ENCODE assay signal across 22 mouse cellular contexts in genomic region chr6:83840086-83840485, GRCm38 (mm10). TPM values are rescaled to one million over a fixed set of nuclear protein-coding genes. Genes with fewer than 3 reads are reported as not detected.
DNase-seq lines count a peak whose midpoint lies in the region; ATAC-seq and TF ChIP-seq lines count a peak whose summit lies in the region.
"Had no signal": no experiment of that assay in that cellular context is flagged by ENCODE, and none has a peak within 500 bp of the region (broad histone marks: within the 10 kb centered on the region; RNA-seq: fewer than 3 reads in every experiment).

No protein-coding gene starts in this region.

- H3K4me2 ChIP-seq in lung, embryonic 14.5 days: no peak overlapping the region
- H3K4me2 ChIP-seq in lung, postnatal 0 days (replicated peaks; ENCODE audit: low read depth, low read length): no peak overlapping the region
- H3K4me2 ChIP-seq: embryonic facial prominence, embryonic 13.5 days; forebrain, embryonic 13.5 days; forebrain, embryonic 15.5 days had no signal

- H3K36me3 ChIP-seq in lung, embryonic 14.5 days (ENCODE audit: insufficient read depth): no peaks in the 10 kb centered on the region
- H3K36me3 ChIP-seq in lung, postnatal 0 days (ENCODE audit: insufficient read depth, low read length): no peaks in the 10 kb centered on the region
- H3K36me3 ChIP-seq: embryonic facial prominence, embryonic 13.5 days; forebrain, embryonic 15.5 days; G1E had no signal

- no peaks in the 10 kb centered on the region for H3K9me3 ChIP-seq in lung, embryonic 14.5 days (ENCODE audit: low read depth, low read length)
- H3K9me3 ChIP-seq in lung, postnatal 0 days (ENCODE audit: low read length): no peaks in the 10 kb centered on the region
- H3K9me3 ChIP-seq: embryonic facial prominence, embryonic 13.5 days; forebrain, embryonic 13.5 days; forebrain, embryonic 15.5 days; G1E had no signal

- no peaks in the 10 kb centered on the region for H3K4me1 ChIP-seq in lung, embryonic 14.5 days (ENCODE audit: insufficient read depth)
- H3K4me1 ChIP-seq in lung, postnatal 0 days (ENCODE audit: insufficient read depth, low read depth, low read length): no peaks in the 10 kb centered on the region
- H3K4me1 ChIP-seq: embryonic facial prominence, embryonic 13.5 days; forebrain, embryonic 13.5 days; forebrain, embryonic 15.5 days had no signal

- no peak for TF ChIP-seq EP300 in lung, postnatal 0 days (IDR thresholded peaks at IDR 0.05)

- H3K27me3 ChIP-seq in lung, embryonic 14.5 days (ENCODE audit: insufficient read depth, low read length): no peaks in the 10 kb centered on the region
- no peaks in the 10 kb centered on the region for H3K27me3 ChIP-seq in lung, postnatal 0 days (replicated peaks; ENCODE audit: insufficient read depth, low read length)
- H3K27me3 ChIP-seq: embryonic facial prominence, embryonic 13.5 days; forebrain, embryonic 13.5 days; forebrain, embryonic 15.5 days had no signal

- no peak for TF ChIP-seq CTCF in lung, embryonic 14.5 days (IDR thresholded peaks at IDR 0.05; ENCODE audit: low read depth)
- no peak for TF ChIP-seq CTCF in lung, postnatal 0 days (IDR thresholded peaks at IDR 0.05)

- H3K27ac ChIP-seq in lung, embryonic 14.5 days (ENCODE audit: low read depth): no peak overlapping the region
- no peak overlapping the region for H3K27ac ChIP-seq in lung, postnatal 0 days (ENCODE audit: low read length)
- H3K27ac ChIP-seq: embryonic facial prominence, embryonic 13.5 days; forebrain, embryonic 13.5 days; forebrain, embryonic 15.5 days had no signal

- H3K4me3 ChIP-seq in lung, embryonic 14.5 days (ENCODE audit: low read depth, low read length): no peak overlapping the region
- H3K4me3 ChIP-seq in lung, postnatal 0 days (ENCODE audit: low read depth, low read length): no peak overlapping the region
- H3K4me3 ChIP-seq: embryonic facial prominence, embryonic 13.5 days; forebrain, embryonic 13.5 days; forebrain, embryonic 15.5 days had no signal

- WGBS in lung, embryonic 14.5 days: 68% methylated on average over 6 of the region's 6 CpGs
- WGBS in lung, postnatal 0 days: 61% methylated on average over 6 of the region's 6 CpGs

- H3K9ac ChIP-seq in lung, embryonic 14.5 days: no peak overlapping the region
- H3K9ac ChIP-seq in lung, postnatal 0 days (replicated peaks; ENCODE audit: low read depth): no peak overlapping the region
- H3K9ac ChIP-seq: embryonic facial prominence, embryonic 13.5 days; forebrain, embryonic 13.5 days; forebrain, embryonic 15.5 days; forebrain, postnatal 0 days had no signal

- peak; percentile 38; the same call in 1 of the 2 replicates for ATAC-seq in lung, embryonic 14.5 days (ENCODE audit: insufficient read depth)
- ATAC-seq in lung, postnatal 0 days: peak; percentile 90
- ATAC-seq: activated CD4-positive, CD25-positive, alpha-beta regulatory T cell, adult 4 months; forebrain, embryonic 13.5 days; forebrain, embryonic 15.5 days; forebrain, postnatal 0 days; Patski had no signal

- peak; percentile 30 for DNase-seq in lung, embryonic 14.5 days
- DNase-seq in lung, postnatal 4 days: no peak
- DNase-seq in lung, postnatal 0 days (ENCODE audit: low spot score): peak; percentile 82
- no peak for DNase-seq in lung, postnatal 10 days
- DNase-seq in ES-CJ7 (ENCODE audit: low read depth, low spot score): peak; percentile 29
- peak; percentile 28 for DNase-seq in lung, postnatal 36 days
- no peak for DNase-seq in spleen, postnatal 10 days (ENCODE audit: low spot score in 2 of 2)
- DNase-seq: adrenal gland, adult 8-10 months; adrenal gland, postnatal 14 days; adrenal gland, postnatal 36 days; cerebellum, adult 11-12 months; cerebellum, adult 2 months; cerebellum, adult 9-10 months; cerebellum, postnatal 10 days; cerebellum, postnatal 25 days; forebrain, postnatal 0 days had no signal

RNA-seq across cellular contexts. Expression of gene Paip2b, which starts 8.5 kb away (rescaled TPM):
- polyA plus RNA-seq in lung, embryonic 14.5 days (2014; fragmentation: Nextera tagmentation; extraction: Ambion mirVana): 19.3 and 19.8 TPM in 2 replicates
- 8.6 and 8.8 TPM in 2 replicates for polyA plus RNA-seq in lung, postnatal 0 days (2015; fragmentation: Nextera tagmentation; extraction: Ambion mirVana)

RNA-seq across cellular contexts. Expression of gene Zfp638, which starts 26.8 kb away (rescaled TPM):
- 71.6 and 77.8 TPM in 2 replicates for polyA plus RNA-seq in lung, embryonic 14.5 days (2014; fragmentation: Nextera tagmentation; extraction: Ambion mirVana)
- polyA plus RNA-seq in lung, postnatal 0 days (2015; fragmentation: Nextera tagmentation; extraction: Ambion mirVana): 26.9 and 34.8 TPM in 2 replicates

RNA-seq across cellular contexts. Expression of gene Nagk, which starts 45.3 kb away (rescaled TPM):
- 46.1 and 49.3 TPM in 2 replicates for polyA plus RNA-seq in lung, embryonic 14.5 days (2014; fragmentation: Nextera tagmentation; extraction: Ambion mirVana)
- 69.4 and 79.9 TPM in 2 replicates for polyA plus RNA-seq in lung, postnatal 0 days (2015; fragmentation: Nextera tagmentation; extraction: Ambion mirVana)

Comparison
In these comparisons a context has a peak if more than half of its experiments do, and no peak if none do; other contexts are left out.
1. DNase-seq: peak in lung, embryonic 14.5 days (single experiment), lung, postnatal 0 days (single experiment), ES-CJ7 (single experiment) and lung, postnatal 36 days (single experiment); none in lung, postnatal 4 days (0 of 2), lung, postnatal 10 days (single experiment) and spleen, postnatal 10 days (0 of 2).